Mouse (Mus musculus): ENCODE data around the gene M6pr.

DNA sequence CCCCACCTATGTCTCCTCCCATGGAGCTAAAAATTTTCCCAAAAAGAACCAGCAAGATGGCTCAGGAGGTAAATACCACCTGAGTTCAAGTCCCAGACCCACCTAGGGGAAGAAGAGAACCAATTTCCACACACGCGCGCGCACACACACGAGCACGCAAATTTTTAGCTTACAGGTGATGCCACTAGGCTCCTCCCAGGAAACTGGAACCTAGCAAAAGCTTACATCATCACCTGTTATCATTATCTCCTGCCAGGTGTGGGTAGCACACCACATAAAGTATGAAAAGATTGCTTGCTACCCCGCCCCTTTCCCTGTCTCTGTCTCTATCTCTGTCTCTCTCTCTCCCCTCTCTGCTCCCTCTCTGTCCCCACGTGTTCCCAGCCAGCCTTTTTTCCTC is 15.4 kb upstream of the M6pr start:
- TF ChIP-seq CTCF (conservative IDR thresholded peaks at IDR 0.05; ENCODE audit: insufficient read depth, insufficient read length, low read depth, low read length) = no peak
- no peak for TF ChIP-seq POLR2A (IDR thresholded peaks at IDR 0.05; ENCODE audit: low read depth, low read length)
